Mouse (Mus musculus) liver, embryonic 14.5 days (tissue): ENCODE measurements around the gene Nudt7. TPM values are rescaled to one million over a fixed set of nuclear protein-coding genes. Genes with fewer than 3 reads are reported as not detected.
A peak's percentile ranks its signal among the peaks of the same experiment; 100 is the strongest.

Experiments
- ATAC-seq: fragments of 200-750 bp; cut with Nextera tagmentation; 2 replicates; pipeline ENCODE4 v1.8.0; 2017; ENCODE audit warnings: moderate number of reproducible peaks, mild to moderate bottlenecking, moderate library complexity; ENCODE audit not compliant: insufficient read depth
- DNase-seq, 3 experiments: peaks; one replicate each; pipeline ENCODE4 v3.0.0-alpha.2; 2012 to 2013; ENCODE audit warnings: low read depth in 3 of 3, low spot score in 3 of 3
- H3K27ac ChIP-seq: fragments of 300-500 bp; sonication (generic); 2 replicates; pipeline ENCODE4 v1.5.1; 2014; ENCODE audit warnings: moderate library complexity, mild to moderate bottlenecking, control low read depth, inconsistent platforms
- H3K27me3 ChIP-seq: fragments of 300-500 bp; sonication (generic); 2 replicates; pipeline ENCODE4 v1.6.1; 2014; ENCODE audit warnings: mild to moderate bottlenecking, low read length, moderate library complexity; ENCODE audit not compliant: control insufficient read depth, insufficient read depth
- H3K36me3 ChIP-seq: fragments of 300-500 bp; sonication (generic); replicated peaks from 2 replicates; pipeline ENCODE4 v1.6.1; 2014; ENCODE audit warnings: low read depth; ENCODE audit not compliant: control insufficient read depth, insufficient read depth
- H3K4me1 ChIP-seq, 2 experiments: fragments of 200-500 bp in 1 of 2; fragments of 300-500 bp in 1 of 2; sonication (generic) in 1 of 2; replicated peaks; 2 replicates each; pipeline ENCODE4 v1.6.1; 2012 to 2014; ENCODE audit warnings: antibody characterized with exemption in 1 of 2, inconsistent platforms in 1 of 2, low read length in 1 of 2; ENCODE audit not compliant: control insufficient read depth in 2 of 2, insufficient read depth in 2 of 2
- H3K4me2 ChIP-seq: fragments of 300-500 bp; sonication (generic); 2 replicates; pipeline ENCODE4 v1.6.1; 2014; ENCODE audit warnings: low read depth, mild to moderate bottlenecking, control low read depth, moderate library complexity
- H3K4me3 ChIP-seq, 2 experiments: fragments of 200-500 bp in 1 of 2; fragments of 300-500 bp in 1 of 2; sonication (generic) in 1 of 2; 2 replicates each; pipeline ENCODE4 v1.5.1; 2012 to 2014; ENCODE audit warnings: low read depth in 2 of 2, low read length in 2 of 2, mild to moderate bottlenecking in 2 of 2, control low read depth in 1 of 2, inconsistent platforms in 1 of 2, moderate library complexity in 1 of 2; ENCODE audit not compliant: insufficient read depth in 1 of 2
- H3K9ac ChIP-seq: fragments of 300-500 bp; sonication (generic); replicated peaks from 2 replicates; pipeline ENCODE4 v1.6.1; 2014; ENCODE audit warnings: mild to moderate bottlenecking, control low read depth, moderate library complexity
- H3K9me3 ChIP-seq: fragments of 300-500 bp; sonication (generic); 2 replicates; pipeline ENCODE4 v1.6.1; 2016; ENCODE audit warnings: low read length, mixed read lengths; ENCODE audit not compliant: control insufficient read depth
- CTCF ChIP-seq: IDR thresholded peaks from 2 replicates; pipeline ENCODE4 v1.5.1; 2016; ENCODE audit warnings: antibody characterized with exemption, low read depth, control low read depth
- EP300 ChIP-seq: IDR thresholded peaks from 2 replicates; pipeline ENCODE4 v1.6.1; 2016; ENCODE audit warnings: antibody characterized with exemption, low read depth
- WGBS: fragments of 180-500 bp; shearing (Covaris S2); extraction: QIAGEN DNeasy Blood & Tissue Kit; methylation state at CpG from one replicate; pipeline ENCODE4 v1.1.7; 2014; ENCODE audit not compliant: insufficient replicate concordance; 5-methylcytosine and 5-hydroxymethylcytosine counted together
- polyA plus RNA-seq, 2 experiments: library from polyadenylated mRNA; depleted of rRNA in 1 of 2; stranded (reverse) in 1 of 2; unstranded in 1 of 2; fragments of >200 nt; fragmentation: Nextera tagmentation in 1 of 2; extraction: Ambion mirVana in 1 of 2; gene quantifications; 2 replicates each; pipeline versions ENCODE4 v1.2.1 to v1.2.3; 2012 to 2014

The Nudt7 gene
- polyA plus RNA-seq (2012; rRNA removed) (7.0 and 9.0 TPM in 2 replicates), polyA plus RNA-seq (2014; fragmentation: Nextera tagmentation; extraction: Ambion mirVana) (17.3 and 18.9 TPM in 2 replicates)

DNA sequence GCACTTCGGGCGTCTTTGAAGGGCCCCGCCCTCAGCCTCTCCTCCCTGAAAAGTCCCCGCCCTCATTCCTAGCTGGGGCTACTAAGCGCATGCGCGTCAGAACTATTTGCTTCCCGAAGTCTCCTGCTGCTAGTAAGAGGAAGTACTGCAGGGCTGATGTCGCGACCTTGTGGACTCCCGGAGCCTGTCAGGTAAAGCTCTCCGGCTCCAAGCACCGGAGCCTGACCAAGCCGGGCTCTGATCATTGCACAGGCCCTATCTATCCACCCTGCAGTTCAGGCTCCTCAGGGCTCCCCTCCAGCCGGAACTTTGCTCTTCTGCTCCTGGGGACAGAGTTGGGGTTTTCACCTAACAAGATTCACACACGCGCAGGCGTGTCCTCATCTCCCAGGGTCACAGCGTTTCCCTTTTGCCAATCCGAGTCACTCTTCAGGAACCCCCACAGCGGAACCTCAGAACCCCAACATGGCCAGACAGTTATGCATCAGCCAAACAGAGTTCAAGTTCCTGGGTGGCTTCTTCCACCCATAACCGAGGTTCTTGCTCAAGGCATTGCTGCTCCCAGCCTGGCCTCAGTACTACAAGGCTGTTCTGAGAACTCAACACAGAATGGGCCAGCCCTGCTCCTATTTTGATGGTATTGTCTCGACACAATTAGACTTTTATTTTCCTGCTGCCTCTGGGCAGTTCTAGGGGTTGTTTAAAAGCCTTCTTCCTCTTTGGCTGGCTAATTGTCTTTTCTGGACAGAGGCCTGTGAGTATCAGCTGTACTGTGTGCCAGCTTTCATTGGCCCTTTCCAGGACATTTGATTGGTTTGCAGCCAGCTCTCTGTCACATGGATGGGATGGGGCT lies at the start of gene Nudt7:
Gene Nudt7 (plus strand): TSS at position 48 of the 853 bp plus-strand sequence.
- ATAC-seq (peak; percentile 87), DNase-seq (peak; percentile 87 to 94 (median 88))
- Histone ChIP-seq H3K4me2 (peak within 1 kb of the TSS; percentile 70), H3K4me3 (peak within 1 kb of the TSS; percentile 58 to 99), H3K36me3 (no peaks in the 10 kb centered on the region), H3K9me3 (no peaks in the 10 kb centered on the region), H3K27me3 (no peaks in the 10 kb centered on the region), H3K9ac (peak within 1 kb of the TSS; percentile 62), H3K27ac (peak within 1 kb of the TSS; percentile 38), H3K4me1 (peaks cover 10 to 41% of the 10 kb centered on the region in 2 experiments)
- peak; percentile 43 for TF ChIP-seq CTCF
- no peak for TF ChIP-seq EP300
- under 1% methylated on average over 23 of the region's 23 CpGs for WGBS

DNA sequence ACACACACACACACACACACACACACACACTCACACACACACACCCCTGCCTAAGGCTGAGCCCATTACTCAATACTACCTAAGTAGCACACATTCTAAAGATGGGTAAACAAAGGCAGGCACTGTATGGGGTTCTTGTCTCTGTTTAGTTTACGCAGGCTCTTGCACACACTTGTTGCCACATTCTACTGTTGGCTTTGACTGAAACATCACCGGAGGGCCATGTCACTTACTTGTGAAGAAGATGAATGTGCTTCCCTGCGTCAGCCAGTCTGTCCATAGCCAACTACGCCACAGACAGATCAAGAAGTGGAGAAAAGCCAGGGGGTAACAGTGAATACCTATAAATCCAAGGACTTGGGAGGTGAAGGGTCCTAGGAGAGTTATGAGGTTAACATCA lies 45.4 kb upstream of the Nudt7 start:
- TF ChIP-seq EP300 = no peak
- TF ChIP-seq CTCF = no peak
- WGBS = 77% methylated on average over 4 of the region's 4 CpGs
- ATAC-seq (no peak), DNase-seq (no peak)
- H3K4me3 ChIP-seq = no peak overlapping the region
- no peak overlapping the region for H3K9ac ChIP-seq
- H3K27ac ChIP-seq = no peak overlapping the region
- no peaks in the 10 kb centered on the region for H3K9me3 ChIP-seq
- no peaks in the 10 kb centered on the region for H3K4me1 ChIP-seq
- no peaks in the 10 kb centered on the region for H3K36me3 ChIP-seq
- no peaks in the 10 kb centered on the region for H3K27me3 ChIP-seq
- no peak overlapping the region for H3K4me2 ChIP-seq

DNA sequence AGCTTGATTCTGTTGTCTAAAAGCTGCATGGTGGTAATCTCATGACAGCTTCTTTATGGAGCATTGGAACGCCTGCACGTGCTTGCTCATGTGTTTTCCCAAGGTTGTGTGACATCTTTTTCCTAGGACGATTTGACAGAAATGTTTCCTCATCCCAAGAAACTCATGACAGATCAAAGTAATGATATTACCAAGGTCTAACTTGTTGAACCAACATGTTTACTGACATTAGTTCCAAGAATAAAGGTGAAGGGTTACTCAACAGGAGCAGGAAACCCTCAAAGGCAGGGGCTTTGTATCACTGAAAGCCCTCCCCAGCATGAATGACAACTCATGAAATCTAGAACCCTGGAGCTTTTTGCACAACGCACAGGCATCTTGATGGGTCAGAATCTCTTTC lies 42.6 kb upstream of the Nudt7 start:
- H3K36me3 ChIP-seq = no peaks in the 10 kb centered on the region
- H3K4me2 ChIP-seq = no peak overlapping the region
- no peak overlapping the region for H3K27ac ChIP-seq
- no peak overlapping the region for H3K4me3 ChIP-seq
- H3K9ac ChIP-seq = no peak overlapping the region
- H3K9me3 ChIP-seq = no peaks in the 10 kb centered on the region
- H3K4me1 ChIP-seq = no peaks in the 10 kb centered on the region
- no peaks in the 10 kb centered on the region for H3K27me3 ChIP-seq
- TF ChIP-seq EP300 (no peak), CTCF (no peak)
- 47% methylated on average over 4 of the region's 4 CpGs for WGBS
- no peak for ATAC-seq
- no peak for DNase-seq

DNA sequence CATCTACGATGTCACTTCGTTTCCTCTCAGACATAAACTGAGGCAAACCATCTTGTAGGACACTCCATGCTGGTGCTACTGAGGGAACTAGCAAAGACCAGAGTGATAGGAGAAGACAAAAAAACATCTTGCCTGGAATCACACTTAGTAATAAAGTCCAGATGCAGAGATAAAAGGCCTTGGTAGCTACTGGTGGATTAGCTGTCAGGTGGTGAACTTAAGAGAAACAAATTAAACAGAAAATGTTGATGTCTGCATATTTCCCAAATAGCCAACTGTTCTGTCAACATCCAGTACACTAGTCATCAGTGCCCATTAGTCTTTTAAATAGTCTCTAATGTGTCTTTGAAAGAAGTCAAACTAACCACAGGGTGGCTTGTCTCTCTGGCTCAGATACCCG lies 40.0 kb upstream of the Nudt7 start:
- Histone ChIP-seq H3K4me3 (no peak overlapping the region), H3K9ac (no peak overlapping the region), H3K4me1 (no peaks in the 10 kb centered on the region), H3K36me3 (no peaks in the 10 kb centered on the region), H3K27me3 (no peaks in the 10 kb centered on the region), H3K4me2 (no peak overlapping the region), H3K9me3 (no peaks in the 10 kb centered on the region), H3K27ac (no peak overlapping the region)
- no peak for DNase-seq
- TF ChIP-seq EP300 = no peak
- no peak for TF ChIP-seq CTCF
- WGBS = 80% methylated on average over 3 of the region's 3 CpGs
- no peak for ATAC-seq

DNA sequence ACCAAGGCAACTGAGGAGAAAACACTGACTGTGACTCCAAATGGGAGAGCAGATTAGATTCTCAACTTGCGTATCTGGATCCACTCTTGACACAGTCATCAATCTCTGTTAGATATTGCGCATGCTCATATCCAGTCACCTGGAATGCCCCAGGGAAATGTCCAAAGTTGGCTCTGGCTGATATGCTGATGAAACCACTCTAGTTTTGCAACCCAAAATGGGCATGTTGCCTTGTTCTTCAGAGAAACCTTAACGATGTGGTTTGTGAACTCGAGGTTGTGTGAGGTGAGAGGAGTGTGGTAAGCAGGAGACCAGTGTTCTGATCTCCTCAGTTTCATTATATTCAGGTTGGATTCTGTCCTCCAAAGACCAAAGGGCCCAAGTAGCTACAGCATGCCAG lies 38.8 kb upstream of the Nudt7 start:
- DNase-seq (no peak), ATAC-seq (no peak)
- Histone ChIP-seq H3K27me3 (no peaks in the 10 kb centered on the region), H3K4me2 (no peak overlapping the region), H3K36me3 (no peaks in the 10 kb centered on the region), H3K9me3 (no peaks in the 10 kb centered on the region), H3K9ac (no peak overlapping the region), H3K4me3 (no peak overlapping the region), H3K27ac (no peak overlapping the region), H3K4me1 (no peaks in the 10 kb centered on the region)
- TF ChIP-seq EP300 (no peak), CTCF (no peak)
- WGBS = 74% methylated on average over 4 of the region's 4 CpGs
